In genomic region chr4:83656571-83656970, GRCm38 (mm10) we compare ENCODE assay signal across 8 mouse cellular contexts.
DNase-seq lines count a peak whose midpoint lies in the region; ATAC-seq and TF ChIP-seq lines count a peak whose summit lies in the region.

No protein-coding gene starts in this region.

- peak overlapping the region; percentile 42 for H3K4me2 ChIP-seq in heart, embryonic 12.5 days
- peak overlapping the region; percentile 45 for H3K4me2 ChIP-seq in hindbrain, postnatal 0 days (ENCODE audit: low read depth, low read length)
- H3K4me2 ChIP-seq in stomach, postnatal 0 days (replicated peaks; ENCODE audit: low read depth): peak overlapping the region; percentile 12

- TF ChIP-seq CTCF in hindbrain, postnatal 0 days (IDR thresholded peaks at IDR 0.05; ENCODE audit: low read depth): no peak
- TF ChIP-seq CTCF in stomach, postnatal 0 days (IDR thresholded peaks at IDR 0.05; ENCODE audit: low read depth): no peak

- no peak overlapping the region for H3K27ac ChIP-seq in heart, embryonic 12.5 days (ENCODE audit: poor library complexity, severe bottlenecking)
- peak overlapping the region; percentile 60; the same call in 1 of the 2 replicates for H3K27ac ChIP-seq in hindbrain, postnatal 0 days
- no peak overlapping the region for H3K27ac ChIP-seq in stomach, postnatal 0 days (replicated peaks)

- H3K4me3 ChIP-seq in heart, embryonic 12.5 days: 0 out of 2 replicates have a peak overlapping the region, but pooled peaks have one; percentile 1
- 0 out of 2 replicates have a peak overlapping the region, but pooled peaks have one; percentile 14 for H3K4me3 ChIP-seq in hindbrain, postnatal 0 days (ENCODE audit: low read length)
- no peak overlapping the region for H3K4me3 ChIP-seq in stomach, postnatal 0 days (ENCODE audit: low read depth, low read length)

- no peaks in the 10 kb centered on the region for H3K9me3 ChIP-seq in heart, embryonic 12.5 days (replicated peaks)
- H3K9me3 ChIP-seq in hindbrain, postnatal 0 days (ENCODE audit: low read length): no peaks in the 10 kb centered on the region
- no peaks in the 10 kb centered on the region for H3K9me3 ChIP-seq in stomach, postnatal 0 days (ENCODE audit: control insufficient read depth, low read length)

- WGBS in heart, embryonic 12.5 days: 16% methylated on average over 10 of the region's 10 CpGs
- 10% methylated on average over 10 of the region's 10 CpGs for WGBS in hindbrain, postnatal 0 days
- WGBS in stomach, postnatal 0 days: 32% methylated on average over 10 of the region's 10 CpGs

- TF ChIP-seq EP300 in stomach, postnatal 0 days (optimal IDR thresholded peaks at IDR 0.05): no peak

- ATAC-seq in heart, embryonic 12.5 days (ENCODE audit: insufficient number of reproducible peaks, low FRiP score): no peak
- ATAC-seq in hindbrain, postnatal 0 days: peak; percentile 93
- ATAC-seq in stomach, postnatal 0 days (ENCODE audit: low FRiP score, low TSS enrichment): peak; percentile 53; the same call in 1 of the 2 replicates

- no peaks in the 10 kb centered on the region for H3K27me3 ChIP-seq in heart, embryonic 12.5 days (replicated peaks)
- no peaks in the 10 kb centered on the region for H3K27me3 ChIP-seq in hindbrain, postnatal 0 days (ENCODE audit: insufficient read depth, low read length)
- no peaks in the 10 kb centered on the region for H3K27me3 ChIP-seq in stomach, postnatal 0 days (ENCODE audit: control insufficient read depth, insufficient read depth, low read length)

- 0 out of 2 replicates have a peak overlapping the region, but pooled peaks have one; percentile 33 for H3K9ac ChIP-seq in heart, embryonic 12.5 days
- H3K9ac ChIP-seq in hindbrain, postnatal 0 days (replicated peaks; ENCODE audit: low read length): no peak overlapping the region
- H3K9ac ChIP-seq in stomach, postnatal 0 days (ENCODE audit: low read length): no peak overlapping the region

- no peak for DNase-seq in heart, adult 11 months
- DNase-seq in embryo, embryonic 9.5 days (ENCODE audit: extremely low spot score): peak; percentile 71
- DNase-seq in hindbrain, postnatal 0 days (ENCODE audit: low spot score): peak; percentile 77
- DNase-seq in lung, postnatal 25 days (ENCODE audit: low spot score): peak; percentile 4
- no peak for DNase-seq in stomach, postnatal 0 days (ENCODE audit: low spot score)
- DNase-seq in right cerebral cortex, postnatal 10 days (ENCODE audit: low spot score in 2 of 2): no peak
- no peak for DNase-seq in gastrocnemius, adult 18-20 months (ENCODE audit: low spot score)

- H3K4me1 ChIP-seq in heart, embryonic 12.5 days (replicated peaks): peaks cover 4% of the 10 kb centered on the region
- H3K4me1 ChIP-seq in hindbrain, postnatal 0 days (ENCODE audit: insufficient read depth, low read length): peaks cover 5% of the 10 kb centered on the region; the same call in 1 of the 2 replicates
- H3K4me1 ChIP-seq in stomach, postnatal 0 days (replicated peaks; ENCODE audit: control insufficient read depth, insufficient read depth): no peaks in the 10 kb centered on the region

- no peaks in the 10 kb centered on the region for H3K36me3 ChIP-seq in heart, embryonic 12.5 days
- H3K36me3 ChIP-seq in hindbrain, postnatal 0 days (ENCODE audit: insufficient read depth, low read length): no peaks in the 10 kb centered on the region
- H3K36me3 ChIP-seq in stomach, postnatal 0 days (ENCODE audit: control insufficient read depth, insufficient read depth, low read length): no peaks in the 10 kb centered on the region

Comparison
In these comparisons a context has a peak if more than half of its experiments do, and no peak if none do; other contexts are left out.
1. DNase-seq: peak in embryo, embryonic 9.5 days (single experiment), hindbrain, postnatal 0 days (single experiment) and lung, postnatal 25 days (single experiment); none in heart, adult 11 months (single experiment), stomach, postnatal 0 days (single experiment), right cerebral cortex, postnatal 10 days (0 of 2) and gastrocnemius, adult 18-20 months (single experiment).
2. Peak in every context shown above with its lines, with median percentiles within 50 percentile points of each other: H3K4me2 ChIP-seq.